ENCODE assay signal across 10 mouse cellular contexts in the genomic region with DNA sequence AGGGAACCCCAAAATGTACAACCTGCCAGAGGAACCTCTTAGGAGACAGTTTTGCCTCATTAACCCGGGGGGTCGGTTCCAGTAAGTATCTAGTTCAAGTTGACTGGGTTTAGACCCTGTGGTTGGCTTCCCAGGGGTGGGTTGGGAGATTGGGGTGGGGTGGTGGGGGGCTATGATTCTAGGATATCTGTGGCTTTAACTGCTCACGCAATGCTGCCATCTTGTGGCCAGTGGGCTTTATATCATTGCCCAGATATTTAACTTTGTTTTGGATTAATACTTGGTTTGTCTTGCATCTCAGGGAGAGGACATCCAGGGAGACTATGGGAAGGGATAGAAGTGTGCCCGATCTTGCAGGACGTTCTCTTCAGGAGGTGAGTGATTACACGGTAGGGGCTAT. TPM values are rescaled to one million over a fixed set of nuclear protein-coding genes. Genes with fewer than 3 reads are reported as not detected.
DNase-seq lines count a peak whose midpoint lies in the region; ATAC-seq and TF ChIP-seq lines count a peak whose summit lies in the region.
"Had no signal": no experiment of that assay in that cellular context is flagged by ENCODE, and none has a peak within 500 bp of the region (broad histone marks: within the 10 kb centered on the region; RNA-seq: fewer than 3 reads in every experiment).

No protein-coding gene starts in this region.

- H3K27me3 ChIP-seq in lung, postnatal 0 days (replicated peaks; ENCODE audit: insufficient read depth, low read length), result no peaks in the 10 kb centered on the region
- H3K27me3 ChIP-seq in forebrain, embryonic 10.5 days (ENCODE audit: poor library complexity, severe bottlenecking), result no peaks in the 10 kb centered on the region
- H3K27me3 ChIP-seq: embryonic facial prominence, embryonic 13.5 days; limb, embryonic 15.5 days had no signal

- peaks cover 19% of the 10 kb centered on the region; the same call in 1 of the 2 replicates for H3K36me3 ChIP-seq in lung, postnatal 0 days (ENCODE audit: insufficient read depth, low read length)
- H3K36me3 ChIP-seq in forebrain, embryonic 10.5 days (replicated peaks), result peaks cover 74% of the 10 kb centered on the region

- WGBS in bone marrow, adult 2 months, result 68% methylated on average over 6 of the region's 6 CpGs
- 55% methylated on average over 6 of the region's 6 CpGs for WGBS in lung, postnatal 0 days
- WGBS in forebrain, embryonic 10.5 days, result 81% methylated on average over 6 of the region's 6 CpGs

- H3K9me3 ChIP-seq in lung, postnatal 0 days (ENCODE audit: low read length), result no peaks in the 10 kb centered on the region
- H3K9me3 ChIP-seq in forebrain, embryonic 10.5 days, result peaks cover 5% of the 10 kb centered on the region; the same call in 1 of the 2 replicates
- H3K9me3 ChIP-seq: embryonic facial prominence, embryonic 13.5 days; limb, embryonic 15.5 days had no signal

- DNase-seq in heart, postnatal 4 days, result peak; percentile 52
- DNase-seq in heart, adult 8-10 months (ENCODE audit: low spot score), result no peak
- peak; percentile 57 to 58 for DNase-seq in right cerebral cortex, adult 2 months (ENCODE audit: low spot score in 2 of 2)
- DNase-seq in right cerebral cortex, postnatal 25 days, result no peak
- peak; percentile 31 for DNase-seq in lung, postnatal 0 days (ENCODE audit: low spot score)
- DNase-seq in frontal cortex, postnatal 14 days (ENCODE audit: low spot score in 2 of 2), result no peak
- no peak for DNase-seq in forebrain, embryonic 10.5 days (ENCODE audit: extremely low spot score, low spot score)

- H3K4me2 ChIP-seq in lung, postnatal 0 days (replicated peaks; ENCODE audit: low read depth, low read length), result no peak overlapping the region
- H3K4me2 ChIP-seq: embryonic facial prominence, embryonic 13.5 days; limb, embryonic 15.5 days had no signal

- TF ChIP-seq POLR2A in bone marrow, adult 2 months (IDR thresholded peaks at IDR 0.05; ENCODE audit: borderline replicate concordance, control insufficient read depth, low read depth, low read length), result no peak

- TF ChIP-seq EP300 in lung, postnatal 0 days (IDR thresholded peaks at IDR 0.05), result no peak

- H3K9ac ChIP-seq in lung, postnatal 0 days (replicated peaks; ENCODE audit: low read depth), result no peak overlapping the region
- H3K9ac ChIP-seq: embryonic facial prominence, embryonic 13.5 days; limb, embryonic 15.5 days had no signal

- no peak for ATAC-seq in lung, postnatal 0 days

- no peak overlapping the region for H3K27ac ChIP-seq in bone marrow, adult 2 months (ENCODE audit: control insufficient read depth, insufficient read depth, low read depth, low read length, poor library complexity)
- H3K27ac ChIP-seq in lung, postnatal 0 days (ENCODE audit: low read length), result no peak overlapping the region
- no peak overlapping the region for H3K27ac ChIP-seq in forebrain, embryonic 10.5 days
- H3K27ac ChIP-seq: embryonic facial prominence, embryonic 13.5 days; limb, embryonic 15.5 days had no signal

- TF ChIP-seq CTCF in bone marrow, adult 2 months (IDR thresholded peaks at IDR 0.05; ENCODE audit: control insufficient read depth, insufficient read depth, low read length), result peak; percentile 37
- TF ChIP-seq CTCF in lung, postnatal 0 days (IDR thresholded peaks at IDR 0.05), result peak; percentile 68

- H3K4me3 ChIP-seq in bone marrow, adult 2 months (replicated peaks; ENCODE audit: control insufficient read depth, low read depth, low read length), result no peak overlapping the region
- no peak overlapping the region for H3K4me3 ChIP-seq in lung, postnatal 0 days (ENCODE audit: low read depth, low read length)
- H3K4me3 ChIP-seq in forebrain, embryonic 10.5 days, result no peak overlapping the region
- H3K4me3 ChIP-seq: embryonic facial prominence, embryonic 13.5 days; limb, embryonic 15.5 days had no signal

- H3K4me1 ChIP-seq in bone marrow, adult 2 months (ENCODE audit: control insufficient read depth, insufficient read depth, low read length), result no peaks in the 10 kb centered on the region
- no peaks in the 10 kb centered on the region for H3K4me1 ChIP-seq in lung, postnatal 0 days (ENCODE audit: insufficient read depth, low read depth, low read length)
- no peaks in the 10 kb centered on the region for H3K4me1 ChIP-seq in forebrain, embryonic 10.5 days
- H3K4me1 ChIP-seq: embryonic facial prominence, embryonic 13.5 days; limb, embryonic 15.5 days had no signal

RNA-seq across cellular contexts. Expression of a gene that starts 11.1 kb away (rescaled TPM):
- 100 to 1,000 TPM; 130 to 142 TPM for total RNA-seq in heart, postnatal 4 days (2021)
- 100 to 1,000 TPM in 1 of 4 experiments, 10 to 100 TPM in 3; 67.2 to 104 (median 89.7) TPM for total RNA-seq in heart, adult 8-10 months (2022)
- polyA plus RNA-seq in bone marrow, adult 2 months (2011; ENCODE audit: insufficient read depth, insufficient read length, low replicate concordance, missing spikeins), result 53.5 and 89.4 TPM in 2 replicates
- 160 and 169 TPM in 2 replicates for polyA plus RNA-seq in lung, postnatal 0 days (2015; fragmentation: Nextera tagmentation; extraction: Ambion mirVana)
- 316 and 317 TPM in 2 replicates for polyA plus RNA-seq in forebrain, embryonic 10.5 days (2016; fragmentation: Nextera tagmentation; extraction: Ambion mirVana)

RNA-seq across cellular contexts. Expression of a gene that starts 50.2 kb away (rescaled TPM):
- total RNA-seq in heart, postnatal 4 days (2021), result 10 to 100 TPM; 12.1 to 15.2 TPM
- 10 to 100 TPM in 3 of 4 experiments, 1 to 10 TPM in 1; 8.6 to 12.0 (median 10.8) TPM for total RNA-seq in heart, adult 8-10 months (2022)
- polyA plus RNA-seq in bone marrow, adult 2 months (2011; ENCODE audit: insufficient read depth, insufficient read length, low replicate concordance, missing spikeins), result 12.8 and 20.7 TPM in 2 replicates
- polyA plus RNA-seq in lung, postnatal 0 days (2015; fragmentation: Nextera tagmentation; extraction: Ambion mirVana), result 12.7 and 16.7 TPM in 2 replicates
- 40.2 and 41.1 TPM in 2 replicates for polyA plus RNA-seq in forebrain, embryonic 10.5 days (2016; fragmentation: Nextera tagmentation; extraction: Ambion mirVana)

RNA-seq across cellular contexts. Expression of a gene that starts 50.8 kb away (rescaled TPM):
- total RNA-seq in heart, postnatal 4 days (2021), result under 1 TPM; 0.09 to 0.14 TPM
- total RNA-seq in heart, adult 8-10 months (2022), result not detected
- polyA plus RNA-seq in bone marrow, adult 2 months (2011; ENCODE audit: insufficient read depth, insufficient read length, low replicate concordance, missing spikeins), result 0.29 and 0.45 TPM in 2 replicates
- 0.02 and 0.04 TPM in 2 replicates for polyA plus RNA-seq in lung, postnatal 0 days (2015; fragmentation: Nextera tagmentation; extraction: Ambion mirVana)
- 0.09 and 0.44 TPM in 2 replicates for polyA plus RNA-seq in forebrain, embryonic 10.5 days (2016; fragmentation: Nextera tagmentation; extraction: Ambion mirVana)

Comparison
In these comparisons a context has a peak if more than half of its experiments do, and no peak if none do; other contexts are left out.
1. DNase-seq: peak in heart, postnatal 4 days (single experiment), right cerebral cortex, adult 2 months (2 of 2) and lung, postnatal 0 days (single experiment); none in heart, adult 8-10 months (single experiment), right cerebral cortex, postnatal 25 days (single experiment), frontal cortex, postnatal 14 days (0 of 2) and forebrain, embryonic 10.5 days (single experiment).